Mouse (Mus musculus) CH12.LX (cell line): ENCODE data around the gene Fpr2.

Experiments used
- CTCF ChIP-seq, 2 experiments: IDR thresholded peaks in 1 of 2; conservative IDR thresholded peaks in 1 of 2; 2 replicates each; pipeline ENCODE4 v1.5.1; 2011 to 2012; ENCODE audit warnings: low read depth in 2 of 2, low read length in 2 of 2, improper control_type of control experiment in 1 of 2, inconsistent platforms in 1 of 2, mild to moderate bottlenecking in 1 of 2, moderate library complexity in 1 of 2
- MAX ChIP-seq: IDR thresholded peaks from 2 replicates; pipeline ENCODE4 v1.6.1; 2011; ENCODE audit warnings: low read length, improper control_type of control experiment
- POLR2A ChIP-seq: IDR thresholded peaks from 2 replicates; pipeline ENCODE4 v1.6.1; 2011; ENCODE audit warnings: low read depth, mild to moderate bottlenecking, improper control_type of control experiment, low read length

DNA sequence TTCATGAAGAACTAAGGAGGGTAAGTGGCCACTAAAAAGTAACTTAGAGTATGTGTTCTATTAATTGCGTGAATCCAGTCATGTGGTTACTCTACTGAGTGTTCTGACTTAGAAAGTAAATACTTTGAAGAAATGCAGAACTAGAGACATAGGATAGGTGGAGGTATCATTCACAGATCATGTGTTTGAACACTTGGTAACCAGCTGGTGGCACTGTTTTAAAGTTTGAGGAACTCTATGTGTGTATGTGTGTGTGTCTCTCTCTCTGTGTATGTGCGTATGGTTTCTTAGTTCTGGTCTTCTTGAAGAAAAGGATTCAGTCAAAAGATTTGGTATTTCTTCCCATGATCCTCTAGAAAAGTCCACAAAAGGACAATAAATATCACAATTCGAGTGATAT, 27.5 kb upstream of the Fpr2 start:
- TF ChIP-seq MAX: no peak
- TF ChIP-seq CTCF (conservative IDR thresholded peaks at IDR 0.05 in 1 of 2, IDR thresholded peaks at IDR 0.05 in 1 of 2; ENCODE audit: low read depth in 2 of 2, low read length in 2 of 2): peak in 1 of 2 experiments; percentile 64; a peak in 2 of 4 replicates
- no peak for TF ChIP-seq POLR2A
